Mouse (Mus musculus) spleen, adult 12 weeks (tissue): ENCODE data around the gene Pex16.

Source experiments
- DNase-seq: peaks from one replicate; pipeline ENCODE4 v3.0.0; 2022; ENCODE audit warnings: low spot score

Pex16 gene

DNA sequence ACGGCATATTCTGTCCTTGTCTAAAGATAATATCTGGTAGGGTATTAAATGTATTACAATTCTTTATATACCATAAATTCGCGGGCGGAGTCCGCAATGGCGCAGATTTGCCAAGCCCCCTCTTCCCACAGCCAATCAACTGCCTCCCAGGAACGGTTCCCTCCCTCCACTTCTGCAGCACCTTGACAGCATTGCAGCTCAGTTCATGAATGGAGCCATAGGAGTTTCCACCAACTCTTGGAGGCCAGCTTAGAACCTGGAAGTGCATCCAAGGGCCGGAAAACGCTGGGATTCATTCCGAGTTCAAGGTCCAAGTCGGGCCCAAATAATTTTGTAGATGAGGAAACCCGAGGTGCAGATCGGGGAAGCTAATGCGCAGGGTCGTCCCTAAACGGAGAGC, at the start of gene Pex16, which contains the start of gene Large2:
Gene Pex16 (plus strand): TSS at position 163 of the 400 bp plus-strand sequence.
Gene Large2 (minus strand): TSS at position 356 of the 400 bp plus-strand sequence.
- DNase-seq, result peak; percentile 25

DNA sequence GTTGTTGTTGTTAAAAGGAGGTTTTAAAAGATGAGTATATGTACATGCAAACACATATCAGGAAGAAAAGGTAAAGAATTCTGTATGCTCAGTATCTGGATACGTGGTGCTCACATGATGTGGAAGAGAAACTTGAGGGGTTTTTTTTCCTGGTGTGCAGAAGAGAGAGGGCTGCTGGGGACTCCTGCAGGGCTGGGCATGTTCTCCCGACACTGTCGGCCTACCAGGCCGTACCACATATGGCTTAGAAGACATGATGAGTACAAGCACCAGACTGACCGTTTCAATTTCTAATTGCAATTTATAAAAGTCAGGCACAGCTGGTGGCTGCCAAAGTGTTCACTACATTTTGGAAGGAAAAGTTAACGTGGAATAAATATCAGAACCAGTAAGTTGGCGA, 48.8 kb upstream of the Pex16 start:
- no peak for DNase-seq

DNA sequence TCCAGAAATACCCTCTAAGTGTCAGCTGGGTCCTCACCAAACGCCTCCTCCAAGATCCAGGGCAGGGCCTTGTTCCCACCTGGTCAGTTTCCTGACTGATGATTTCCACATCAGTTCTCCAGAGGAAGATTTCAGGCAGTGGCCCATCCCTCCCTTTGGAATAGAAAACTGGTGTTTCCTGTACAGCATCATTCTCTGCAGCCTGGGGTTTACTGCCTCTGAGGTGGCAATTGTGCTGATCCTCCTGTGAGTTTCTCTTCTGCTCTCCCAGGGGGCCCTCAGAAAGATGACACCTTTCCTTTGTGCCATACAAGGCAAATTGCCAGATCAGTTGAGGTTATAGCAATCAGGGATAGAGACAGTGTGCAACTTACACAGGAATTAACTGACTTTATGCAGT, 48.3 kb upstream of the Pex16 start:
- no peak for DNase-seq

DNA sequence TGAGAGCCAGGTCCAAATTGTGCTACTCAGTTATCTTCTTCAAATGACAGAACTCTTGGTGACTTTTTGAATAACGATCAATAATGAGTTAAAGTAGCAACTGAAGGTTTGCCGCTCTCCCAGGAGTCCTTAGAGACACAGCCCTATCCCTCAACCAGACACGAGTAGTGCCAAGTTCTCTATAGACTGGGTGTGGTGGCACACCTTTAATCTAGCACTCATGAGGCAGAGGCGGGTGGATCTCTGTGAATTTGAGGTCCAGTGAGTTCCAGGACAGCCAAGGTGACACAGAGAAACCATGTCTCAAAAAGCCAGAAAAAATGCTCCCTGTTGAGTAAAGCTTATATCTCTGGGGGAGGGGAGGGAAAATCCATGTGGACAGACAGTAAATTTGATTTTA, 46.9 kb upstream of the Pex16 start:
- no peak for DNase-seq

DNA sequence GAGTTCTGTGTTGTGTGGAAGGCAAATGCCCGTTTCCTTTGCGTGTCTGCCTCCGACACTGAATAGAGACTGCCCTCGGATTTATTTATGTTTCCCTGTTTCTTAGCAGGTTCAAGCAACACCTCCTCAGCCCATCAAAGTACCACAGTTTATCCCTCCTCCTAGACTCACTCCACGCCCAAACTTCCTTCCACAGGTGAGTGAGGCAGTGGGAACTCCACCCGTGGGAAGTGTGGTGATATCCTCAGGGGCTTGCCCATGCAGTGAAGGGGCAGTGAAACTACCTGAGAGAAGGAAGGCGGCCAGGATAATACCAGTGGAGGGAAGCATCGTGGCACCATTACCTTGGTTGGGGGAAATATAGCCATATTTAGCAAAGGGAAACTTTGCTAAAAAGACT, 46.3 kb upstream of the Pex16 start:
- DNase-seq, result no peak

DNA sequence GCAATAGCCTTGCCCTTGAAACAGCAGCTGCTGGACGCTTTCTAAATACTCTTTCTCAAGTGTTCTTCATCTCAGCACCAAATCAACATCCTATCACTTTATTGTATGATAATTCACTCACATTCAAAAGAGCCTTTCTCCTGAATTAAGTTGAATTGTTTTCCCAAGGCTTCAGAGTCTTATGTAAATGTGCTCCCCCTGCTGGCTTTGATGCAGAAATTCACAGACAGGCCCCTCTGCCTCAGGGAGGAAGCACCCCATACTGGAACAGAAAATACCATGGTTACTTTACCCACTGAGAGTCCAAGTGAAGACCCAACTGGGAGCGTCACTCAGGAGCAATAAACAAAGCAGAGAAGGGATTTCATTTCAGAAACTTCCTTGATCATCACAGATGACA, 43.6 kb upstream of the Pex16 start:
- no peak for DNase-seq

DNA sequence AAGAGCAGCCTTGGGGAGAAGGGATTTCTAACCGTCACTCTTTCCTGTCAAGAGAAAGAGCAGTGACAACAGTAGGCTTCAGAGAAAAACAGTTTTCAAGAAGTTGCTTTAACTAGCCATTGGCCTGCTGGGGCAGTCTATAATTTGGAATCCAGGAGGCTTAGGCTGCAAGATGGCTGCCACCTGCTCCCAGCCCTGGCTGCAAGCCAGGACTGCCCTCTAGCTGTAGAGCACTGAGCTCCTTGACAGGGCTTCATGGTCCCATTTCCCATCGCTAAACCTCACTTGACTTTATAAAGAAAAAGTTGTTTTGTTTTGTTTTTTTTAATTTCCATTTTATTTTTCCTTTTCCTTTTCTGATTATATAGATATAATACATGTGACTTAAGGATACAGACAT, 43.1 kb upstream of the Pex16 start:
- no peak for DNase-seq

DNA sequence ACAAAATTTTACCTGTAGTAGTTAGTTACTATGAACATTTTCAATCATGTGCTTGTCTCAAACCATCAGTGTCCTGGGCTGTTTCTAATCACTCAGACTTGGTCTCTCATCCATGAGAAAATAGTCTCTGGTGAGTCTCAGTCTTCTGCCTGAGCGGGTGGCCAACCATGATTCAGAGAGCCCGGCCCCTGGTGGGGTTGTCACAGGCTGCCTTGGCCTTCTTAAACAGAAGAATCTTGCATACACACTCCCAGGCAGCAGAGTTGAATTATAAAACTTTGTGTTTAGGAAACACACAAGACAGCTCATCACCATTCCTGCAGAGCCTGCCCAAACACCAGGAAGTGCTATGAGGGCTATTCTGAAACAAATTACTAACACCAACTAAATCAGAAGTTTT, 42.6 kb upstream of the Pex16 start:
- DNase-seq, result no peak

DNA sequence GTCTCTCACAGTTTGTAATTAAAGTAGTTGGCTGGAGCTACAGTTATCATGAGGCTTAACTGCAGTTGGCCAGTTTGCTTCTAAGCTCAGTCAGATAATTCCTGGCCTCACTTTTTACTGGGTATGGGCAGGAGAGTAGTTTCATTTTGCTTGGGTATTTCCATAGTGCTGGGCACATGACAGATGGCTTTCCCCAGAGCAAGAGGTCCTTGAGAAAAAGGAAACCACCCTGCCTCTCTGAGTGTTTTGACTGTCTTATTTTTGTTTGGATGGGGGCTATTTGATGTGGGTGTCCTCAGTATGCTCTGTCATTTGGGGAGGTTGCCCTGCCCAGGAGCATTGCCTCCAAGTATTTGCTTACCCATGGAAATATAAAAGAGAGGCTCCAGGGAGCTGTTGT, 32.1 kb upstream of the Pex16 start:
- no peak for DNase-seq

DNA sequence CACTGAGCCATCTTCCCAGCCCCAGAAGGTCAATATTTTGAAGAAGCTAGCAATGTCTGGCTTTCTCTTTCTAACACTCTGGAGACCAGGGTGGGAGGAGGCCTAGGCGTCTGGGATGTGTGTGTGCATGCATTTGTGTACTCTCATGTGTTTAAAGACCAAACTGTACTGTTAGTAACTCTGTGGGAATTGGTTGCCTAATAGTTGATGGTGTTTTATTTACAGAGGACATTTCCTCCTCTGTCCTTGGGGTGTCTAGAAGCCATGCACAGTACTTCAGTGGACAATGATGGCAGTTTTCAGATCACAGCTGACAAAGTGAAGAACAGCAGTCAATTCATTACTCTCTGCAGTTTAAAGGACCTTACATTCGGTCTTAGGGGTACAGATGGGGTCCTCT, 27.3 kb upstream of the Pex16 start:
- no peak for DNase-seq

DNA sequence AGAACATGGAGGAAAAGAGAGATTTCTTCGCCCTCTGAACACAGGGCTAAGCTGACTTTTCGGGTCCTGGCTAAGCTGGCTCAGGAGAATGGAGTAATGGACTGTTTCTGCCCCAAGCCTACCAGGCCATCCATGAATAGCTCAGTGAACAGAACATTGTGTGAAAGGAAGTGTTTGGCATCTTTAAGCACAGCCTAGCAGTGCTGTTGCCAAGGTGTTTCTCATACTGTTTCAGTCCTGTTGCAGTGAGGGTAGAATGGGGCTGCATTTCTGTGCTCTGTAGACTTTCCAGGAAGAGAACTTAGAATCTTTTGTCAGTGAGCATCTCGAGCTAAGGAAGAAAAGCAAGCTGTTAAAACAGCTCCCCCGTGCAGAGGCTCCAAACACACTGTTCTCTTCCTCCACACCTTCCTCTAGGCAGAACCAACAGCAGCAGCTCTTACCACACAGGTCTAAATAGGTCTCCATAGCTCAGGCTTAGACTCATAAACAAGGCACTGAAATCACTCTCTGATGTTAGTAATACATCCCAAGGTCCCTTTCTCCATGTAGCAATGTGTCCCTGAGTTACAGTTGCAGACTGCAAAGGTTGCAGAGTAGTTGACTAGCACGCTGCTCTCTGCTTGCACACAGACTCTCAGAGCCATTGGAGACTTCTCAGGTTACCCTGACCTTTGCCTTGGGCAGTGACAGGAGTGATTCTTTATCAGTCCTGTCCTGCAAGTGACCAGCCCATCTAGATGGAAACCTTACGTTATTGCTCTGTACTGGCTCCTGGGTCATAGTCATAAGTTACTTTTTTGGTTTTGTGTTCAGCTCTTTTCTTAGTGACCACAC, 24.7 kb upstream of the Pex16 start:
- no peak for DNase-seq

DNA sequence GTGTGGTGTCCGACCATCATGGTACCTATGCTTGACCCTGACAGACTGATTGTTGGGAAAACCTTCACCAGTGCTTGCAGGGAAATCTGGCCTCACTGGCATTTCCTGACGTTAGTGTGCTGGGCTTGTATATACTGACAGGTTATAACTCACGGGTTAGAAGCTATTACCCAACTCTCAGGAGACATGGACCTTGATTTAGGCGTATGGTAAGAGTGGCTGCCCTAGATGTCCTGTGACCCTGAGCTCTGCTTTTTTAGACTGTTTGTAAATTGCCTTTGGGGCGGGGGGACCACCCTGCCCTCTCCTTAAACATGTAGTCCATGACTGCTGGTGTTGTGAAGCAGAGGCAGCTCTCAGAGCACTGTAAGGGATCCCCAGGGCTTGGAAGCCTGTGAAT, 23.8 kb upstream of the Pex16 start:
- no peak for DNase-seq

DNA sequence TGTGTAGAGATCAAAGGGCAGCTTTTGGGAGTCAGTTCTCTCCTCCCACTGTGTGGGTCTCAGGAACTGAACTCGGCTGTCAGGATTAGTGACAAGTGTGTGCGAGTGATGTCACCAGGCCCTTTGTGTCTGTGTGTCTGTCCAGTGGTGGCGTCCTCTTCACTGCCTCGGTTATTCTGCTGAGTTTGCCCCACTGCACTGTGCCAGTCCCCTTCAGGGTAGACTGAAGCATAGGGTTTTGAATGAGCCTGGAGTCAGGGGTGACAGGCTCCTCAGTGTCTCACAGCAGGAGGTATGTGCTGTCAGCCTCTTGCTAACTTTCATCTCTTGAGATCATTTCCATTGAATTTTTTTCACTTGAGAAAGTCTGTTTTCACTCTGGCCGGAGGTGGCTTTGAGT, 21.1 kb upstream of the Pex16 start:
- DNase-seq, result no peak

DNA sequence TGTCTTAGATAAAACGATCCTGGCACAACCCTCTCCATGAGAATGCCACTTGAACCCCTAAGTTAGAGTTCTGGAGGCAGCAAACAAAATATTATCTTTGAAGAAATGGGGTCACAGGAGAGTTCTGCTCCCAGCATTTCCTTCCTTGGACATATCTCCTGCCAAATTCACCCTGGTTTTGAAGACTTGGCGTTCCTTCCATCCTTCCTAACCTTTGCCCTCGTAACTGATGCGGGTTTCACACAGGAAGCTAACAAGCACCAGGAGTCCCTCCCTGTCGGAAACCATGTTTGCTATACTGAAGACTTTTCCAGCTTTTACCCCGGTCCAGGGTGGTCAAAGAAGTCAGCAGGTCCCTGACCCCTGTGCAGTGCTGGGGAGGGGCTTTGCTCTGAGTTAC, 20.3 kb upstream of the Pex16 start:
- DNase-seq, result no peak

DNA sequence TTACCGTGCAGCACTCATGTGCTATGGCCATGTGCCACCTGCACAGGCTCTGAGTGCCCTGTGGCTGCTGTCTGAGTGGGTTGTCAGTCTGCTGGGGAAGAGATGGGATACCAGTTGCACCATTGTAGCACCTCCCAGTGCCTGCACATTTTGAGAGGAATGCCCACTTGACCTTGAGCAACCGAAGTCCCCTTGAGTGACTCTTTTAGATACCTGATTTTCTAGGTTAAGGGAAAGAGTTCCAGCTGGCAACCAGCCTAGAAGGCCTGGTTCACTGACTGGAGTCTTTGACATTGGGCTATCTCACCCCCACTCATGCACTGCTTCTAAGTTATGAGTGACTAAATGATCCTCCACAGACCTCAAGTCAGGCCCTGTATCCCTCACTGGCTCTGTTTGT, 15.2 kb upstream of the Pex16 start:
- no peak for DNase-seq

DNA sequence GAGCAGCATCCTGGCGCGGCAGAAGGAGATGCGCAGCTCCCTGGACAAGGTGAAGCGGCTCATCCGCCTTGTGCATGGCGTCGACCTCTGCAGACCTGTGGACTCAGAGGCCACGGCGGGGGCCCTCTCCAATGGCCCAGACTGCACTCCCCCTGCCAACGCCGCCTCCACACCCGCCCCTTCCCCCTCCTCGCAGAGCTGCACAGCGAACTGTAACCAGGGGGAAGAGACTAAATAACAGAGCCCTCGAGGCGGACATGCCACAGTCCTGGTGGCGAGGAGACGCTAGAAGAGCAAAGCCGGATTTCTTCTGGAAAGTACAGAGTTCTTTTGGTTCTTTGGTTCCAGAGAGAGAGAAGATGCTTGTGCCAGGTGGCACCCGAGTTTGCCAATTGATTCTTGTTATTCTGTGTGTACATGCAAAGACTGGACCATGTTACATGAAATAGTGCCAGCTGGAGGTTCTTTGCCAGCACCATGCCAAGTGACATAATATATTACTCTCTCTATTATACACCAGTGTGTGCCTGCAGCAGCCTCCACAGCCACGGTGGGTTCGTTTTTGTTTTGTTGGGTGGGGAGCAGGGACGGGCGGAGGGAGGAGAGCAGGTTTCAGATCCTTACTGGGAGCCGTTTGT, 14.2 kb upstream of the Pex16 start:
- DNase-seq, result no peak

DNA sequence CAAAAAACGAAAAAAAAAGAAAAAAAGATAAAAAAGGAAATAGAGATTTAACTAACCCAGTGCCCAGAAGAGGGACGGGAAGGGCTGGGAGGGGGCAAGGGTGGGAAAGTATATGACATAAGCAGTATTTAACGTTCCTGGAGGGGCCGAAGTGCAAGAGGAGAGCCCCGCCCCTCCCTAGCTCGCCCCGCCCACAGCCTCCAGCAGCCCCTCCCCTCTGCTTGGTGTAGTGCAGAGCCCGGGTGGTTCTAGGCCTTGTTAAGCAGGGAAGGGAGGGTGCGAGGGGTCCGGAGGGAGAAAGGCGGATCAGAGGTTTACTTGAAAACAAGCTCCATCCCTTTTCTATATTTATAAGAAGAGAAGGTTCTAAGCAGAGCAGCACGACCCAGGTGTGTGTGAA, 13.6 kb upstream of the Pex16 start:
- DNase-seq, result no peak

DNA sequence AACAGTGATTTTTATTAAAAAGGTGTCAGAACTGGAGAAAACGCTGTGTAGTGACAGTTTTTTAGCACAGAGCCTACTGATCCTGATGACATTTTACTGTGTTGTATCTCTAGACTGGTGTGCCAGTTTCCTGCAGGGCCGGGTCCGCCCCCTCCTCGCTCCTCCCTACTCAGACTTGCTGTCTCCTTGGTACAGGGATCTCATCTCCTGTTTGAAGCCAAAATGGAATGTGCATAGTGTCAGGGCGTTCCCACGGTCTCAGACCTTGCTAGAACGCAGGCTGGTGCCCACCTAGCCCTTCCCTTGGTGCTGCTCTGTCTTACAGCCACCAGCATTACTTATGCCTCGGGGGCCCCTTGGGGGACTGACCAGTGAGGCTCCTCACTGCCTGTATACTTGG, 12.7 kb upstream of the Pex16 start:
- no peak for DNase-seq

DNA sequence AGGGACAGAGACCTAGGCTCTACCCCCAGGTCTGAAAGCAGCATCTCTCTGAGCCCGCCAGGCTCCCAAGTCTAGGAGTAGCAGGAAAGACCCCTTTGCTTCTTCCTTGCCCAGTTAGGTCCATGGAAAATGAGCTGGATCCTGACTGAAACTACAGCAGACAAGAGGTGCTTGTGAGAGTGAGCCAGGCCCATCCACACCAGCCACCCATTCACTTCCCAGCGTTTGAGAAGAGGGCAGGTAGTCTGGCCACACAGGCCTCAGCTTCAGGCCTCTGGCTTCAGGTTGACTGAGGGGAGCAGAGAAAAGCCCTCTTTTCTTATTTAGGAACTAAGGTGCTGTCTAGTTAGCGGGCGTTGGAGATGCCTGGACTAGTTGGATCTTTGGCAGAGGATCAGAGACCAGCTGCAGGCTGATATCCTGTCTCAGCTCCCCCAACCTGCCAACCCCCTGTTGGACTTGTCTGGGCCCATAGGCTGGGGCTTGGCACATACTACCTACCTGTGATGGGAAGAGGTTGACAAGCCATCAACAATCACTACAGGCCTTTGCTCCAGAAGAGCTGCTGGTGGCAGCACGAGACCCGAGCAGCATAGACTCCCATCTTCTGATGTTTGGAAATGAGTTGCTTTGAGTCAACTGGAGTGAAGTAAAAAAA, 11.8 kb upstream of the Pex16 start:
- DNase-seq, result no peak

DNA sequence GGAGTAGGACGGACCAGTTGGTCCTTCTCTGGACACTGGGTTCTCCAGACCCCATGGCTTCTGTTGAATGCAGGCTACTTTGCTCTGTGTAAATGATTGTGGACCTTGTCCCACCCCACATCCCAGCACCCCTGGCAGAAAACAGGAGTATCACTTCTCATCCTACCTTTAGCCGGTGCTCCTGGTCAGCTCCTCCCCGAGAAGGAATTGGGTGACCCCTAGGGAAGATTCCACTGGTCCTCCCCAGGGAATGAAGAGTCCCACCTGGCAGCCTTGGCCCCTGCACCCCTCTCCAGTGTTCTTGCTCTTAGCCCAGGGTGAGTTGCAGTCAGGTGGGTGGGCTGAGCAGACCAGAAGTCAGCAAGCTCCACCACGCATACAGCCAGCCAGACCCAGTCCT, 10.4 kb upstream of the Pex16 start:
- no peak for DNase-seq

DNA sequence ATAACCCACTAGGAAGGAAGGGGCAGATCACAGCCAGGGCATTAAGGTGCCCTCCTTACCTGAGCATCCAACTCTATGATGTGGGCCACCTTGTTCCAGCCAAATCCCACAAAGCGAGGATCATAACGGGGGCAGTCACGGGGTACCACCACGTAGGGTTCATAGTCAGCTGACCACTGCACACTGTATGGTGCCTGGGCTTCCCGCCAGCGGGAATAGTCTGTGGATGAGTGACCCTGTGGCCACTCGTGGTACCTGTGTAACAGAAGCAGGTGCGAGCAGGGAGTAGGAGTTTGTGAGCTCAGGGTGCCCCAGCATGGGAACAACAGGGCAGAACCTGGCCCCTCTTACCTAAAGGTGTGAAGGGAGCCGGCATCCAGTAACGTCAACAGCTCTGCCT, 8.9 kb upstream of the Pex16 start:
- DNase-seq, result no peak

DNA sequence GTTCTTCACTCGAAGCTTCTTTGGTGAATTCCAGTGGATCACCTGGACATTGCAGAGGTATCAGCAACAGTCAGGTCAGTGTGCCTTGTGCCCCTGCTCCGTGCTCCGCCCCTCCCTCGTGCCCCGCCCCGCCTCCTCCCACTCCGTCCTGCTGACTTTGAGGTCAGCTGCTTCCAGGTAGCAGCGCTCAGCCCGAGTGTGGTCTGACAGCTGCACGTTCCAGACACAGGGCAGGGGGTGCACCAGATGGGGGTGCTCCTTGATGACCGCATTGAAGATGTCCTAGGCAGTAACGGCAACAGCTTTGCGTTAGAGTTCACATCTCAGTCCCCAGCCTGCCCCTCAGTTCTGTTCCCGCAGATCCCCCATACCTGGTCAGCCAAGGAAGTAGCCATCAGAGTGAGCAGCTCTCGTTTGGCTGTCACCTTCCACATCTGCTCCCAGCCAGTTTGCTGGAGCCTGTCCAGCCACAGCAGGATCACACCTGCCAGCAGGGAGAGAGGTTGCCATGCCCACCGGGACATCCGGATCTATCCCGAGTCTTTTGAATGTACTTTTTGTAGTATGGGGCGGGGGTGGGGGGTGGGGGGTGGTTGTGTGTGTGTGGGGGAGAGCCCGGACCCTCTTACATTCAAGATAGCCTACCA, 7.0 kb upstream of the Pex16 start:
- DNase-seq, result no peak

DNA sequence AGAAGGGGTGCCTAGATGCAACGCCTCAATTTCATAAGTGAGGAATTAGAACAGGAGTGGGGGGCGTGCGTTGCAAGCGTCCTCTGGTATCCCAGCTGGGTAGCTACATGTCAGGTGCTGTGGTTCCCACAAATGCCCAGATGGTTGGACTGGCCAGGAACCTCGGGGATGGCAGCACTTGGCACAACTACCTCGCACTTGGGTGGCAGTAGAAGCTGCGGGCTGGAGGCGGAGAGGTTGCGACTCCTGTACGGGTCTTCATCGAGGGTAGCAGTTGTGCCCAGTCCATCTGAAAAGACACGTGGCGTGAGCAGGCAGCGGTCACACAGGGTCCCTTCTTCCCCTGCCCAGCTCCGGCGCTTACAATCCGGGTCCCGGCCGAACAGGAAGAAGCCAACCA, 4.1 kb upstream of the Pex16 start:
- no peak for DNase-seq
